Mouse (Mus musculus) 3134 (cell line): ENCODE measurements at regions not wholly inside any gene's neighbourhood (a gene's known extent, or its start where the extent isn't known, plus 50 kb on each side); places are given as distances from the start of the nearest gene placed in this dataset.

Source experiments
- DNase-seq: peaks from one replicate; pipeline ENCODE4 v3.0.0-alpha.2; 2011; ENCODE audit warnings: low spot score; ENCODE audit not compliant: insufficient read length; ENCODE audit errors: extremely low read depth

DNA sequence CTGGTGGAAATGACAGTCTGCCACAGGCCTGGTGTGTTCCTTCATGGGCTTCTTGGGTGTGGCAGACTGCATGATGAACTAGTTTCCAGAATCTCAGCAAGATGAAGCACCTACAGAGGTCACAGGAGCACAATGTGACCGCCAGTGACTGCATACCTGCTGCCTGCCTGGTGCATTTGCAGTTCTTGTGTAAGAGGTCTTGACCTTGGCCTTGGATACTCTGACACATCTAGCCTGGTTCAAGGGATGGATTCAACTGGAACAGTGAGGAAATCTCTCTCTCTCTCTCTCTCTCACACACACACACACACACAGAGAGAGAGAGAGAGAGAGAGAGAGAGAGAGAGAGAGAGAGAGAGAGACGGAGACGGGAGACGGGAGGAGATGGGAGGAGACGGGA lies 301.9 kb upstream of the Hs6st1 start:
- DNase-seq: no peak

DNA sequence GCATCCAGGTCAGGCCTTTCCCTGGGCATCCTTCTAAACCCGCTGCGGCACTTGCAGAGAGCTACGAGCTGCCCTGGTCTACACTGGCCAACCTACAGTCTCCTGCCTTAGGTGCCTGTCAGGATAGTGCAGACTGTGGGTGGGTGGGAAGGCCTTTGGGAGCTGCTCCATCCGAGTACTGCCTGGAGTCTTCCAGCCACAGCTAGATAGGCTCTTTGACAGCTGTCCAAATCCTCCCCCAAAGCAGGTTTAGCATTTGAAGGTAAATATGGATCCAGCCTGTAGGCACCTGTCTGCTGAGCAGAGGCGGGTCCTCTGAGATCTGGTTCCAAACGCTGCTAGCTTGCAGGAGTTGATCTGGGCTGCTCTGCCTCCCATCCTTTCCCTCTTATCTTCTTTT lies 295.6 kb upstream of the Hs6st1 start:
- no peak for DNase-seq

DNA sequence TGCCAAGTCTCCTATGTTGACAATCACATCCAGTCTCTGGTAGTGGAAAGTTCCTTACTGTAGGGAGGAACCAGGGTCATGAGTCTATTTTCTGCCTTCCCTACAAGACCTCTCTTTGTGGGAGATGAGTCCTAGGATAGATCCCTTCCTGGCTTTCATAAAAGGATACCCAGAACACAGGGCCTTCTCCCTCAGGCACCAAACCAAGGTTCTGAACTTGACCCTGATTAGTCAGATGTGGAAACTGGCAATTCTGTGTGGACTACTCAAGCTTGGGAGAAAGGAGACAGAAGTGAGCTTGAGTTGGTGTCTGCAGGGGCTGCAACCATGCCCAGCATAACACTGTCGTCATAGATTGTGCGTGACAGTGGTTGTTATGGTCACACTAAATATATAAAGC lies 293.6 kb upstream of the Hs6st1 start:
- no peak for DNase-seq

DNA sequence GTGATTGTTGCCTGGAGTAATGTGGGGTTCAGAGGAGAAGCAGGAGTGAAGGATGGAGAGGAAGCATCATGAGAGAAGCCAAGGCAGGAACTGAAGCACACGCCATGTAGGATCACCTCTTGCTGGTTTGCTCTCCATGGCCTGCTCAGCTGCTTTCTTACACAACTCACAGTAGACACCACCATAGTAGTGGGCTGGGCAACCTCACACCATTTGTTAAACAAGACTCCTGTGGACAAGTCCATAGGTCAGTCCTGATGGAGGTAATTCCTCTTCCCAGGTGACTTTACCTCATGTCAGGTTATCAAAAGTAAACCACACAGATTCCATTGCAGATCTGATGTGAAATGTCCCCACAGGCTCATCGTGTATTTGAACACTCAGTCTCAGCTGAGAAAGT lies 285.5 kb upstream of the Hs6st1 start:
- DNase-seq: no peak

DNA sequence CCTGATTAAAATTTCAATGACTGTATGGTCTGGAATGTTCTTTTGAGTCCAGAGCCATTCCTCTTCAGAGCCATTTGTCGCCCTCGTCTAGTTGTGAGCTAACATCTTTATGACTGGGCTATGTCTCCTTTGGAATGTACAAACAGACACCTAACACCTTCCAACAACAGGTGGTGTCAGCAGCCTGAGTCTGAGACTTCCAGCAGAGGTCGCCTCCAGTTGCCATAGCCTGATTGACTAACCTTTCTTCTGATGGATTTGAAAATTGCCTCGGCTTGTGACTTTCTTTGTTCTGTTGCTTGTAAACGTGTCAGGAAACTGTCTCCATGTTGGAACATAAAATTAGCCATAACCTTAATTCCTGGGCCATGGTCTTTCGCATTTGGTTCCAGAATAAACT lies 284.8 kb upstream of the Hs6st1 start:
- DNase-seq: no peak

DNA sequence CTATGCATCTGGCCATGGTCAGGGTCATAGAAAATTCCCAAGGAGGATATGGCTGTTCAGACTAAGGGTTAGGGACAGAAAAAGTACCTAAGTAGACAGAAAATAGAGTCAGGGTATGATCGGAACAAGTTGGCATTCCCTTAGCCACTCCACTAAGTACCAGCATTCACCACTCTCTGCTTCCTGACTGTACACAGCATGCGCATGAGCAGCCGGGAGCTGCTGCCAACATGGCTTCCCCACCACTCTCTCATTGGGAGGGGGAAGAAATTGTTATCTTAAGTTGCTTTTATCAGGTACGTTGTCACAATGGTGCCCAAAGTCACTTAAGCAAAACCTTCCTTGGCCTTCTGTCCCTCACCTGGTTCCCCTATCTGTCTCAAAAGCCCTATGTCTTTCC lies 282.0 kb upstream of the Hs6st1 start:
- no peak for DNase-seq

DNA sequence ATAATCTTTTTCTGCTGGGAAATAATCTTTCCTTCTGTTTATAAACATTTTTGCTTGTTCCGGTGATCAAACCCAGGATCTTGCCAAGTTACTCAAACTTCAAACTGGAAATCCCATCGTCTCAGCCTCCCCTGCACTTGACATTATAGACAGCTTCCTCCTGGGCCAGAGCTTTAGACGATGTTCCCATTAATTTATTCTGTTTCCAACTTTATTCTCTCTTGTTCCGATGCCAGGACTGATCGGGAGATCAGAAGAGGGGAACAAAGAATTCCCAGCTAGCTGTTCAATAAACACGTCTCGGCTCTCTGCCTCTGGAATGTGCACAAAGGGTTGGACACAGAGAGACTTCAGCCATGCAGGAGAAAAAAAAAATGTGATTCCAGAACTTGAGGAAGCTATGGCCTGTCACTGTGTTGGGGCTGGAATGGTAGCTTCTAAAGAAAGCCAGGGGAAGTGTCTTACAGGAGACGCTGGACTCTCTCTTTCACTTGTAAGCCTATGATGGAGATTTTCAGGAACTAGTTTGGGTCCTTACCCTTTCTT lies 281.5 kb upstream of the Hs6st1 start:
- no peak for DNase-seq

DNA sequence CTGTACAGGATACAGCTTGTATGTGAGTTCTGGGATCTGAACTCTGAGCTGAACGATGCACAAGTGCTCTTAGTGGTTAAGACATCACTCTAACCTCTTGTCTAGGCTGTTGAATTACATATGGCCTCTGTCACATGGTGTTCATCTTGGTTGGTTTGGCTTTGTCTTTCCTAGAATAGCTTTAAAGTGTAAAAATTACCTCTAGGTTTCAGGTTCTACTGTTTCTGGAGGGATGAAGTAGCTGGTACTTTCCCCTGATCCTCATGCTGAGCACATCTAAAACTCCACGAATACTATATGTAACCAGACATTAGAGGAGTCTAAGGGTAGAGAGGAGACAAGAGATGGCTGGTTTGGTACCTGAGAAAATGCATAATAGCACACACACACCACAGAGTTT lies 271.1 kb upstream of the Hs6st1 start:
- no peak for DNase-seq

DNA sequence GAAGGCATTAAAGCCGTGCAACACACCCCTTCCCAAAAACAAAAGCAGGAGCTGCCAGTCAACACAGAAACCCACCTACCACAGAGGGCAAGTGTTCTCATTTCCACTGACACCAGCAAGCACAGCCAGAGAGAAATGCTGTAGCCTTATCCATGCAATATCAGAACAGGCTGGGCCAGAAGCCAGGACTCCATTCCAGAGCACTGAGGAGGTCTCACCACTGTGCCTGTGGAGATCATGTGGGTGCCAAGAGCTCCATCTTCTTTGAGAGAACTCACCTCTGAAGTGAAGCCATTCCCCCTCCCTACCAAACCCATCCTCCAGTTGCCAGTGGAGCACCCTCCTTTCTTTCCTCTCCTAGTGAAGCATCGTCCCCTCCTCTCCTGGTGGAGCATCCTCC lies 270.7 kb upstream of the Hs6st1 start:
- DNase-seq: no peak

DNA sequence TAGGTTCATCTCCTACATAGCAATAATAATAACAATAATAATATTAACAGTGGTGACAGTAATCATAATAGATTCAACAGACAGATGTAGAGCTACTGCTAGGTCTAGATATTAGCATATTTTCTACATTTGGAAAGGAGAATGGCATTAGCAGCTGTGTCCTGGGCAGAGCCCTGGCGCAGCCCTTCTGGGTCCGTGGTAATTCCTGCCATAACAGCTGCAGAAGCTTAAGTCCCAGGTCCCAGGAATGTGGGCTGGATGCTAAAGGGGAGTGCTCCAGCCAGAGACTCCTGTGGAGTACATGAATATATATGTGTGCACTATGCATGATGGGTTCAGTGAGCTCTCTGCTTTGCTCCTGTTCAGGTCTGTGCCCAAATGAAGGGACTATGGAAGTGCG lies 262.7 kb upstream of the Hs6st1 start:
- DNase-seq: no peak

DNA sequence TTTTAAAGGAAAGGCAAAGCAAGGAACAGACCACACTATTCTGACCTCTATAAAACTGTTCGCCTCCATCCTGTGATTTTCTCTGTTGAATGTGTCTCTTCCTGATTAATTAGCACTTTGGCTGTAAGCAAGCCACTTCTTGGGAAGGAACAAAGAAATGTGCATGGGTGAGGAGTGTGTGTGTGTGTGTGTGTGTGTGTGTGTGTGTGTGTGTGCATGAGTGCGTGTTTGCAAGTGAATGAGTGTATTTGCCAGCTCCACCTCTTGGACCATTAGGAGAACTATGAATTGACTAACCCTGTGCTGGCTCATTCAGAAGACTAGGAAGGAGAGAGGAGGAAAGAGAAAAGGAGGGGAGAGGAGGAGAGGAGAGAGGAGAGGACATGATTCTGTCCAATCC lies 261.9 kb upstream of the Hs6st1 start:
- DNase-seq: no peak

DNA sequence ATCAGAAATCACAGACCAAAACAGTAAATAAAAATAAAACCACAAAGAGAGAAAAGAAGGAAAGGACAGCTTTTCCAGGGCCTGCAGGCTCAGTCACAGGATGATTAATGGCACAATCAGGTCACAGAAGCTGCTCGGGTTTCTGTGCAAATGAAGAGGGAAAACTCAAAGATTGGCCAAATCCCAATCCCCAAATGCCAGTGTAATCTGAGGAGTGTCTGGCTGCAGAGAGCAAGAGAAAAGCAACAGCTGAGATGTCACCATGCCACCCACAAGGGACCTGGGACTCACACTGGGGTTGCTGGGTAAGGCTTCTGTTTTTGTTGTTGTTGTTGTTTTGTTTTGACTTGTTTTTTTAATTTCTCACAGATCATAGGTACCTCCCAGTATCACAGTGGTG lies 261.5 kb upstream of the Hs6st1 start:
- no peak for DNase-seq

DNA sequence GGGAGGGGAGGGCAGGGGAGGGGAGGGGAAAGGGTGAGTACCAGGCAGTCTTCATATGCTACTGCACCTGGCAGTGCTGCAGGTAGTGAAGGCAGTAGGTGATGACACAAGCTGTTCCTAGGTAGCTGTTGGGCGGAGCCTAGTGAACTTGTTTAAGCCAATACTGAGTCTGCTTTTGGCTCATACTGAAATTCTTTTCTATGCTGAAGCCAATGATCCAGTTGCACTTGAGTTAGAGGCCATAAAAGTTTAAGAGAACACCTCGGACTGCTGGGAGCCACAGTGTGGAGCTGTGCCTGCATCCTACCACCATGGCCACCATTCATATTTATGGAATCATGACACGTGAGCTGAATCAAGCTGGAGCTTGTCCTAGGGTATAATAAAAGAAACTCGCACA lies 259.3 kb upstream of the Hs6st1 start:
- DNase-seq: no peak

DNA sequence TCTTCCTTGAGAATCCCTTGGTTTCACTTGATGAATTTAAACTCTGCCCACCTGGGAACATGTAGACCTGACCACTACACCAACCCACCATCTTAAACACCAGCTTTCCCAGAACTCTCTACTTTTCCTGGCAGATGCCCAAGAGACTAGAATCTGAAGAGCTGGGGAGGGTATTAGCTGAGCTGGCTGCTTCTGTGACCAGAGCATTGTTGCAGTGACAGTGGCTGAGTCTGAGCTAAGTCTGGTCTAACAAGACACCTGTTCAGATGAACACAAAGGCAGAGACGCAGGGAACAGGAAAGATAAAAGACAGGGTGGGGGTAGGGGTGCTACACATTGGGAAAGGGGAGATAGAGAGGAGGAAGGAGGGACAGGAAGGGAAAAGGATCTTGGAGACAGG lies 258.9 kb upstream of the Hs6st1 start:
- no peak for DNase-seq

DNA sequence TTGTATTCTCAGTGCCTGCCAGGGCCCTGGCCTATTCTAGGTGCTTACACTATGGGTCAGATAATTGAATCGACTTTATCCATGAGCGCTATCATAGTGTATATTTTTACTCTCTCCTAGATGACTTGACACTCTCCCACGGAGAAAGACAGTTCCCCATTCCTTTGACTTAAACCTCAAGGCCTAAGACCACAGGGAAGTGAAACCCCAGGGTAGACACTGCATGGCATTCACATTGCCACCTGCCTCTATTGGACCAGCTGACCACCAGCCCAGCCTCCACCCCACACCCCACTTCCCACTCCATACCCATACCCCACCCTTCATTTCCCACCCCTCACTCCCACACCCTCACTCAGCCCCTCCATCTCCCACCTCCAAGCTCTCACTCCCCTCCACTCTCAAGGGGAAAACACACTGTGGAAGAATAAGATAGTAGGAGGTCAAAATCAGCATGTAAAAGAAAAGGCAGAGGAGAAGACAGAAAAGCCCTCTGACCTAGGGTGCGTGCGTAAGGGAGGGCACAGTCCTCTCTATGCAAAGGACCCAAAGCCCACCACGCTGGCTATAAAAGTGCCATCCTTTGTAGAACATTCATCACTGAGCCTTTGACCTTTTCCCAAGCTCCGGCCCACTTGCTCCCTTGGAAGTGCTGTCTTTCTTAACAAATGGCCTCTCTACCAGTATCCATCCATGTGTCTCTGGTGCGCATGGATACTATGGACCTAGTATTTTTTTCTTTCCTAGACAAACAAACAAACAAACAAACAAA lies 257.4 kb upstream of the Hs6st1 start:
- no peak for DNase-seq

DNA sequence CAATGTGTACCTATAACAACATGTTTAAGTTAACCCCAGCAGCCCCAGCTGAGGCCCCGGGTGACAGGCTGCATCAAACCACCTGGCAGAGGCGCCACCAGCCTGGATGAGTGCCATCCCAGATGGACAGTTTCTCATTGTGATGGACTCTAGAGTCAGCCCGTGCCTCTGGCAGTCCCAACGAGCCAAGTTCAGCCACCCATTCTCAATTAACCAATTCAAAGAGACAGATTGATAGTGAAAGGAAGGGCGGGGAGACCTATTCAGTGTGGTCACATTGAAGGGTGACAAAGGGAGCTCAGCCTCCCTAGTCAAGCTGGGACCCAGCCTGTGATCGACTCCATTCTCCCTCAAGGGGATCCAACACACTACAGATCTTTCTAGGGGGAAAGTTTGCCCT lies 256.8 kb upstream of the Hs6st1 start:
- DNase-seq: no peak

DNA sequence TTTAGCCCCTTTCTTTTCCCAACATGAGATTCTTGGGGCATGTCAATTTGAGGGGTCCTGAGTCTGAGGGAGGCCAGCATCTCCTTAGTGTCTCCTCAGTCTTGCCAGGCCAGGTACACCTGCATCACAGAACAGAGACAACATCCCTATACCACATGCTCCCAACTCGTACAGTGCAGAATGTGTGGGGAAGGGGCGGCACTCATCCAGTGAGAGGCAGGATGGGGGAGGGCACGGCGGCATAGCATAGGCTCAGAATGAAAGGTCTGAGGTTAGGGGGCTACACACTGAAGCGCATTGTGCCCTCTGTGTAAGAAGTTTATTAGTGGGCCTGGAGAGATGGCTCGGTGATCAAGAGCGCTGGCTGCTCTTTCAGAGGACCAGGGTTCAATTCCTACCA lies 256.4 kb upstream of the Hs6st1 start:
- DNase-seq: no peak

DNA sequence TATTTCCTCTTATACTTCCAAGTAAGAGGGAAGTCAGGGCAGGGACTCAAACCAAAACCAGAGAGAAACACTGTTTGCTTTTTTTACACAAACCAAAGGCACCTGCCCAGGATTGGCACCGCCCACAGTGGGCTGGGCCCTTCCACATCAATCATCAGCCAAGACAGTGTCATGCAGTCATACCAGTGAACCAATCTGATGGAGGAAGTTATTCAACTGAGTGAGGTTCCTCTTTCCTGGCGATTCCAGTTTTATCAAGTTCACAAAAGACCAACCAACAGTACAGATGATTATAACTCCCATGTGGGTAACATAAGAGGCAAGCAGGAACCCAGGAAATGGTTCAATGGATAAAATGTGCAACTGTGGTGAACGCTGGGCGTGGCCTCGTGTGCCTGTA lies 254.6 kb upstream of the Hs6st1 start:
- DNase-seq: no peak

DNA sequence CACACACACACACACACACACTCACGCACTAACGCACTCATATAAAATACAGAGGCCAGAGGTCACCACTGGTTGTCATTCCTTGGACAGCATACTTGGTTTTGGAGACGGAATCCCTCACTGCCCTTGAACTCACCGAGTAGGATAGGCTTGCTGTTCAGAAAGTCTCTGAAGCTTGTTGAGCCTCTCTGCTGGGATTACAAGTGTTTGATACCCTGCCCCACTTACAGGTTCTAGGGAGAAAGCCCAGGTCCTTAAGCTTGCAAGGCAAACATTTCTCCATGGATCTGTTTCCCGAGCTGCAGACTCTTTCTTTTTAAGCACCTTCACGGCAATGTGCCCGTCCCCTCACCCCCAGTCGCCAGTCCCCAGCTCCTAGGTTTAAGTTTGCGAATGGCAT lies 254.0 kb upstream of the Hs6st1 start:
- no peak for DNase-seq

DNA sequence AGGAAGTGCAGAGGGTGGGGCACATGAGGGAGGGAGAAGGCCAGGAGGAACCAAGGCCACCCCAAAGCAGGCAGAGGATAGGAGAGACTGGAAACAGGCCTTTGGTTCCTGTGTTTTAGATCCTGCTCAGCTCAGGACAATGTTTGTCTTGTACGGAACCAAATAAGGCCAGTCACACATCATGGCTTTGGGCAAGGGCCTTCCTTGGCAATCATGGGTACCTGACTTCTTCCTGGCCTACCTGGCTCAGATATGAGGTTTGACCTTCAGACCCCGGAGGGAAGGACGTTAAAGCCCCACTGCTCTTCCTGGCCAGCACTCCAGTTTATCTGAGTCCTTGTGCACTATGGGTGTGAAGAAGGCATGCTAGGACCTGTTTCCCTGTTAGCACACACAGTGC lies 253.4 kb upstream of the Hs6st1 start:
- no peak for DNase-seq

DNA sequence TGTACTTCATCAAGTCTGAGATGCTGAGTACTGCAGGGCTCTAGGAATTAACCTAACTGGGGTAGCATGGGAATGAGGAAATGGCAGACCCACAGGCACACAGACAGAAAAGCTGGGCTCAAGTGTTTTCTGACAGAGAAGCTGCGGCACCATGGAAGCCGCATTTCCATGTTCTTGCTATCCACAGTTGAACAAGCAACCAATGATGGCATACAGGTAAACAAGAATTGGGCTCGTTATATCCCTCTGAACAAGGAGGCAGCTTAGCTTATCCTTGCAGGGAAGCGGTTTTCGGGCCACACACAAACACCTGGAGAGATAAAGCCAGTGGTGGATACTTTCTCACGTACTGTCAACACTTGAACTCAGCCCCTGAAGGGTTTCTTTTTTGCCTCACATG lies 246.4 kb upstream of the Hs6st1 start:
- no peak for DNase-seq

DNA sequence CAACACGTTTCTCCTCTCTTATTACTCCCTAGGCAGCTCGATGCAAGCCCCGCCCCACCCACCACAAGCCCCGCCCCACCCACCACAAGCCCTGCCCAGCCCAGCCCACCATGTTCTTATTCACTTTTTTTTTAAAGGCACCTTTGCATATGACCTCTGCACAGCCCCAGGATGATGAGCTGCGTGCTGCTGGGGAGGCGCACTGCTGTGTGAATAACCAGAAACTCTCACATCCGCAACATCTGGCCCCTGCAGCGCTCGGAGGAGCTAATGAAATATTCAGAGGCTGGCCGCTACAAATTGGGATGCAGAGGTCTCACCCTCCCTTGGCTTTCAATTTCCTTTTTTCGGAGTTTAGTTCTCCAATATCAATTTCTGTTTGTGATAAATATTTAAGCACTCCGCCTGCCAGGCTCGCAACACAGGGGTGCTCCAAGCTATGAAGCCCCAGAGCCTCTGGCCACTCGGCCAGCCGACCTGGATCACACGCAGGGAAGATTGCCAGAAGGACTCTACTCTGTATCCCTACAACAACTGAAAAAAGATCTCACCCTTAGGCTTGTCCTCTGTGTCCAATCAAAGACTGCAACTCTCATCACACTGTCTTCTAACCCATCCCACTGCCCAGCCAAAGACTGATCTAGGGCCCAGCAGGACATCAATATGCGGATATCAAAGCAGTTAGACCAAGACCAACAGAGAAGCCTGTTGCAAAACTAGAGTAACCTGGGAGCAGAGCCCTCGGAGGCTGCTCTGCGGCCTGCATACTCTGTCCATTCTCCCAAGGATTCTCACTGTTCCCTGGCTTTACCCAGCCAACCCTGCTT lies 245.6 kb upstream of the Hs6st1 start:
- DNase-seq: no peak
